Mouse (Mus musculus): ENCODE results near the gene Cnnm4. TPM values are rescaled to one million over a fixed set of nuclear protein-coding genes. Genes with fewer than 3 reads are reported as not detected.

Gene Cnnm4
- polyA plus RNA-seq, 1 experiment from 2014 or later: 16.2 TPM

DNA sequence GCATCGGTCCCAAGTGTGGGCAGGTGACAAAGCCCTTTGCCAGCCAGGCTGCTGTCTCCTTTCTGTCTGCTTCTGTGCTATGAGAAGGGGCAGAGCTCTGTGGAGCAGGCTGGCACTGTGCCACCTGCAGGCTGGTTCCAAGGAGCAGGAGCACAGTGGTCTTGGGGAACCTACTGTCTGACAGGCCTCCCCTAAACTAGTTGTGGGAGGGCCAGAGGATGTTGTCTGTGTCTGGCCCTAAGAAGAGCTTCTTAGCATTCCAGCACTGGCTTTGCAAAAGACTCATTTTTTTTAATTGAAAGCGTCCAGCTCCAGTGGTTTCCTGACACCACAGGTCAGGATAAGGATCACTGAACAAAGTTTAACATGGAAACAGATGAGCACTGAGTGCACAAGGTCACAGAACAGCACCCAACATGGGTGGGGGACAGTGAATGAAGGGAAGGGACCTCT lies 6.9 kb downstream of the Cnnm4 start:
- no peak for DNase-seq (ENCODE audit: low spot score)
- H3K27ac ChIP-seq (replicated peaks): no peak overlapping the region
- 69% methylated on average over 2 of the region's 2 CpGs for WGBS
- no peaks in the 10 kb centered on the region for H3K9me3 ChIP-seq
- no peaks in the 10 kb centered on the region for H3K27me3 ChIP-seq (replicated peaks; ENCODE audit: low read depth, poor library complexity, severe bottlenecking)
- peaks cover 52% of the 10 kb centered on the region for H3K4me1 ChIP-seq
- peaks cover 2% of the 10 kb centered on the region; the same call in 1 of the 2 replicates for H3K36me3 ChIP-seq (replicated peaks)
- H3K4me3 ChIP-seq: no peak overlapping the region

DNA sequence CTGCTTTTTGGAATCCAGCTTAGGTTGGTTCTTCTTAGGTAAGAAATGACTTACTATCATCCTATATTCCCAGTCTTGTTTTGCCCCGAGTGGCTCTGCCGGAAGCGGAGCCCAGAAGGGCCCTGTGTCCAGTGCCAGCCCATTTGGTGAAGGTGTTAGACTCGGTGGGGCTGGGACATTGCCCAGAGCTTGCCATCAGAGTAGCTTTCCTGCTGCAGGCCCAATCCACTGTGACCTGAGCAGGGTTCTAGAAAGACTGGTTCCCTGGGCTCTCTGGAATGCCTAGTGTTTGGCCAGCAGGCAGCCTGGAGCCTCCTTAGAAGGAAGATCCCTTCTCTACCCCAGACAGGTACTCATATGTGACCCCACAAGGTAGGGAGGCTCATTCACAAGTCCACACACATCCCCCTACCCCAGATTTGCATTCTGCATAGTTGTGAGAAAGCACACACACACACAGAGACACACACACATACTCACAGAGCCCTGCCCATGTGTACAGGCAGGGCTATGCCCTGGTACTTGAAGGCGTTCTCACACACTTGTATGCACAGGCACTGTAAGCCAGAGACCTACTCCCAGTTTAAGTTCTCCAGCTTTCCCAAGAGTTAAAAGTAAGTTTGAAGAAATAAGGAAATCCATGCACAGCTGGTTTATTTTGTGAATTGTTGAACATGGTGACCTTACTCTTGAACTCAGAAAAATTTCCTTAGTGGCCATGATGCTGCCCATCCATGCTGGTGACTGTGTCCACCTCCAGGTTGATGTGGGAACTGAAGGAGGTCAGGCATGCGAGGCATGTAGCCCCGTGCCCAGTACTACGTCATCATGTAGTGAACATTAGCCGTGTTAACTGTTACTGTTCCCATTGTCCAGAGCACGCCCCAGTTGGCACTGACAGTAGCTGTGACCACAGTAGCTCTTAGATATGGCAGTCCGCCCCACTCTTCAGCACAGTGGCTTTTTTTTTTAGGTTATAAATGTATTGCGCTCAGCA lies 8.8 kb downstream of the Cnnm4 start:
- H3K27ac ChIP-seq (replicated peaks): no peak overlapping the region
- H3K9me3 ChIP-seq: no peaks in the 10 kb centered on the region
- H3K36me3 ChIP-seq (replicated peaks): peaks cover 2% of the 10 kb centered on the region; the same call in 1 of the 2 replicates
- H3K4me3 ChIP-seq: no peak overlapping the region
- DNase-seq (ENCODE audit: low spot score): no peak
- H3K27me3 ChIP-seq (replicated peaks; ENCODE audit: low read depth, poor library complexity, severe bottlenecking): no peaks in the 10 kb centered on the region
- WGBS: 90% methylated on average over 12 of the region's 12 CpGs
- peaks cover 35% of the 10 kb centered on the region for H3K4me1 ChIP-seq

- no peaks in the 10 kb centered on the region for H3K9me3 ChIP-seq
- peaks cover 23% of the 10 kb centered on the region for H3K4me1 ChIP-seq
- H3K27me3 ChIP-seq (replicated peaks; ENCODE audit: low read depth, poor library complexity, severe bottlenecking): no peaks in the 10 kb centered on the region
- WGBS: 42% methylated on average over 4 of the region's 4 CpGs
- H3K4me3 ChIP-seq: no peak overlapping the region
- DNase-seq (ENCODE audit: low spot score): no peak
- no peaks in the 10 kb centered on the region for H3K36me3 ChIP-seq (replicated peaks)
- no peak overlapping the region for H3K27ac ChIP-seq (replicated peaks)
Observed at GRCm38 (mm10) chr1:36483825-36484224, 12.4 kb downstream of the Cnnm4 start.

DNA sequence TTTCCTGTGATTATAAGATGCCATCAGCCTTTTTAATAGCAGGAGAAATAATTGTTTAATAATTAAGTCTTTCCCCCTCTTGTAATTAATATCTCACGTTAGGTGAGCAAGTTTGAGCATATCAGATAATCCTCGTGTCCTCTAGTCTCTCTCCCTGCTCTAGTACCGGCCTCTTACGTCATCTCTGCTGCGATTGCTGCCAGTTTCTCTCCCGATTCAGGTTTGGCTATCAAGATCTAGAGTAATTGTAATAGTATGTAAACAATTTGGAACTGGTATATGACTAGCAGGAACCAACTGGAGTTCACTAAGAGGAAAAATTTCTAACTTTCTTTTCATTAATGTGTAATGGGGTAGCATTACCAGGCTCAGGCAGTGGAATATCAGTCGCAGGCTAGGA lies 13.7 kb downstream of the Cnnm4 start:
- Histone ChIP-seq H3K27ac (replicated peaks) (no peak overlapping the region), H3K4me1 (peaks cover 23% of the 10 kb centered on the region), H3K4me3 (no peak overlapping the region), H3K27me3 (replicated peaks; ENCODE audit: low read depth, poor library complexity, severe bottlenecking) (no peaks in the 10 kb centered on the region), H3K9me3 (no peaks in the 10 kb centered on the region), H3K36me3 (replicated peaks) (no peaks in the 10 kb centered on the region)
- 87% methylated on average over 7 of the region's 7 CpGs for WGBS
- DNase-seq (ENCODE audit: low spot score): no peak

DNA sequence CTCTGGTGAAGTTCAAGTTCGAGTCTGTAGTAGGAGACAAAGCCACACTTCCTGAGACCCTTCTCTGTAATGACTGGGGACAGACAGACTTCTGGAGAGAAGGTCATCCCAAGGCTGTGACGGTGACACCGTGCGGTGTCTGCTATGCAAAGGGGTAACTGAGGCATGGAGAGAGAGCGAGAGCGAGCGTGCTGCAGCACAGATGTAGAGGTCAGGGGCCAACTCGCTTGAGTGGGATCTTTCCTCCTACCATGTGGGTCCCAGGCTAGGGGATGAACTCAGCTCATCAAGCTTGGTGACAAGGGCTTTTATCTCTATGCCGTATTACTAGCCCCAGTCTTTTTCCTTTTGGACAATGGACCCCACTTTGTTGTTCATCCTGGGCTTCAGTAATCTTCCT lies 15.7 kb downstream of the Cnnm4 start:
- no peak for DNase-seq (ENCODE audit: low spot score)
- Histone ChIP-seq H3K27ac (replicated peaks) (no peak overlapping the region), H3K4me3 (no peak overlapping the region), H3K9me3 (no peaks in the 10 kb centered on the region), H3K4me1 (peaks cover 27% of the 10 kb centered on the region), H3K27me3 (replicated peaks; ENCODE audit: low read depth, poor library complexity, severe bottlenecking) (no peaks in the 10 kb centered on the region), H3K36me3 (replicated peaks) (no peaks in the 10 kb centered on the region)
- 86% methylated on average over 9 of the region's 9 CpGs for WGBS

GRCm38 (mm10) chr1:36489661-36490060 lies 18.2 kb downstream of the Cnnm4 start:
- H3K9me3 ChIP-seq: no peaks in the 10 kb centered on the region
- no peak for DNase-seq (ENCODE audit: low spot score)
- H3K27me3 ChIP-seq (replicated peaks; ENCODE audit: low read depth, poor library complexity, severe bottlenecking): no peaks in the 10 kb centered on the region
- H3K4me1 ChIP-seq: peaks cover 34% of the 10 kb centered on the region
- H3K36me3 ChIP-seq (replicated peaks): no peaks in the 10 kb centered on the region
- H3K4me3 ChIP-seq: no peak overlapping the region
- 78% methylated on average over 6 of the region's 6 CpGs for WGBS
- H3K27ac ChIP-seq (replicated peaks): no peak overlapping the region

DNA sequence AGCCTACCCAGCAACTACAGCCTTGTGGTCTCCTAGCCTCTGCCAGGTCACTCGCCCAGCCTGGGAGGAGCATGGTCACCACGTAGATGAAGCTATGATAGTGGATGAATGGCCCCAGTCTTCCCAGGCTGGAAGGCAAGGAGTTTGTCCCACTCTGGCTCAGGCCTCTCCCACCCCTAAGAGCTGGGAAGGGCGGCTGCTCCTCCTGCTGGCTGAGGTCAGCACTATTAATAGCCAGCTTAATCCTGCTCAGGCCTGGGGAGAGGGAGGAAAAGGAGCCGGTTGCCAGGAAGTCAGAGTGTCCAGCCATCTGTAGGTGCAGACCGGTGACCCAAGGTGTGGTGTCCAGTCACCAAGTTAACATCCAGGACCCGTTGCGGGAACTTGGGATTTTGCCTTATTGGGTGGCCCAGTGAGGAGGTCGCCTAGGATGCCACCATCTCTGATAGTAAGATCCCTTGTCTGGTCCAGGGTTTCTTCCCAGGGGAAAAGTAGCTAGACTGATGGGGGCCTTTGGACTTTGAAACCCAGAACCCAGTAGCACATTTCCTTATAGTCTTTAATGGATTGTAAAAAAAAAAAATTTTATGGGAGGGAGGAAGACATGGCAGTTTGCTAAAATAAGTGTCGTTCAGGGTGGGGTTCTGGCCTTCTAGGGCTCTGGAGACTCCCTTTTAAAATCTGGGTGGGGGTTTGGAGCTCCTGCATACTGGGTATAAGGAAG lies 21.2 kb downstream of the Cnnm4 start:
- Histone ChIP-seq H3K27ac (replicated peaks) (0 out of 2 replicates have a peak overlapping the region, but pooled peaks have one; percentile 57), H3K27me3 (replicated peaks; ENCODE audit: low read depth, poor library complexity, severe bottlenecking) (no peaks in the 10 kb centered on the region), H3K36me3 (replicated peaks) (no peaks in the 10 kb centered on the region), H3K9me3 (0 out of 2 replicates have a peak, but pooled peaks cover 3% of the 10 kb centered on the region), H3K4me1 (peaks cover 19% of the 10 kb centered on the region), H3K4me3 (no peak overlapping the region)
- WGBS: 43% methylated on average over 9 of the region's 9 CpGs
- DNase-seq (ENCODE audit: low spot score): peak; percentile 59

DNA sequence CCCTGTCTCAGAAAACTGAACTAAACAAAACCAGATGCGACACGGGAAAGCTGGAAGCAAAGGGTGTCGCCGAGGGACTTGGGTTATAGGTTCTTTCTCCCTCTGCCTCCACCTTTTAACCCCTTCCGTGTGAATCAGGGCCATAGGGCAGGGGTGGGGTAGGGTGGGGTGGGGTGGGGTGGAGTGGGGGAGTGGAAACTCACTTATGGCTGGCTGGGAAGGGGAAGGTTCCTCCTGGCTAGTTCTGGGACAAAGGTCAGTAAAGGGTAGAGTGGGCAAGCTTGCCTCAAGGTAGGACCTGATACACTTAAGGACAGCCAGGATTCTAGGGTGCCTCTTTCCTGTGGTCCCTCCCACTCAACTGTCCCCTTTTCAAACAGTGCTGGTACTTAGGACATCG lies 21.9 kb downstream of the Cnnm4 start:
- H3K27ac ChIP-seq (replicated peaks): no peak overlapping the region
- DNase-seq (ENCODE audit: low spot score): no peak
- H3K4me3 ChIP-seq: no peak overlapping the region
- no peaks in the 10 kb centered on the region for H3K27me3 ChIP-seq (replicated peaks; ENCODE audit: low read depth, poor library complexity, severe bottlenecking)
- peaks cover under 1% of the 10 kb centered on the region; the same call in 1 of the 2 replicates for H3K36me3 ChIP-seq (replicated peaks)
- peaks cover 19% of the 10 kb centered on the region for H3K4me1 ChIP-seq
- WGBS: 46% methylated on average over 6 of the region's 6 CpGs
- H3K9me3 ChIP-seq: 0 out of 2 replicates have a peak, but pooled peaks cover 3% of the 10 kb centered on the region

- Histone ChIP-seq H3K9me3 (0 out of 2 replicates have a peak, but pooled peaks cover 3% of the 10 kb centered on the region), H3K27ac (replicated peaks) (no peak overlapping the region), H3K36me3 (replicated peaks) (peaks cover 22% of the 10 kb centered on the region), H3K4me3 (no peak overlapping the region), H3K4me1 (peaks cover 18% of the 10 kb centered on the region), H3K27me3 (replicated peaks; ENCODE audit: low read depth, poor library complexity, severe bottlenecking) (no peaks in the 10 kb centered on the region)
- no peak for DNase-seq (ENCODE audit: low spot score)
- WGBS: 63% methylated on average over 2 of the region's 2 CpGs
Observed at GRCm38 (mm10) chr1:36496719-36497118, 25.3 kb downstream of the Cnnm4 start.

- no peak for DNase-seq (ENCODE audit: low spot score)
Observed at GRCm38 (mm10) chr1:36497312-36497711, 25.9 kb downstream of the Cnnm4 start.

DNA sequence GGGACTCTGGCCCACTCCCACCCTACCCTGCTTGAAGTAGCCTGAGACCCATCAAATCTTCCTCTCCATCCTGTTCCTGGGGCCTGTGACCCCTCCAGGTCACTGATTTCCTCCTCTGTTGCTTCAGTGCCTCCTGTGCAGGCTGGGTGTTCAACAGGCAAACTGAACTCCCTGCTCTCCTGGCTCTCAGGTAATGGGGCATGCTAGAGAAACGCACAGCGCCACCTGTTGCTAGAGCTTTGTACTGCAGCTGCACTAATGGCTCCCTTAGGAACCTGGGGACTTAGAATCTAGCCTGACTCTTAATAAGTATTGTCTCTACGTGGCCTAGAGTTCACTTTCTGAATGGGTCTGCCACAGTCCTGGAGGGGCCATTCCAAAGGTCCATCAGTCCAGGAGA lies 29.8 kb downstream of the Cnnm4 start:
- Histone ChIP-seq H3K4me1 (no peaks in the 10 kb centered on the region), H3K27ac (replicated peaks) (no peak overlapping the region), H3K4me3 (no peak overlapping the region), H3K9me3 (no peaks in the 10 kb centered on the region), H3K27me3 (replicated peaks; ENCODE audit: low read depth, poor library complexity, severe bottlenecking) (no peaks in the 10 kb centered on the region), H3K36me3 (replicated peaks) (peaks cover 32% of the 10 kb centered on the region)
- peak; percentile 79 for DNase-seq (ENCODE audit: low spot score)
- 9% methylated on average over 3 of the region's 3 CpGs for WGBS

More at GRCm38 (mm10) chr1:36497312-36497711, 25.9 kb downstream of the Cnnm4 start:
- Histone ChIP-seq H3K4me3 (no peak overlapping the region), H3K36me3 (replicated peaks) (peaks cover 22% of the 10 kb centered on the region), H3K27me3 (replicated peaks; ENCODE audit: low read depth, poor library complexity, severe bottlenecking) (no peaks in the 10 kb centered on the region), H3K9me3 (0 out of 2 replicates have a peak, but pooled peaks cover 3% of the 10 kb centered on the region), H3K27ac (replicated peaks) (no peak overlapping the region), H3K4me1 (peaks cover 12% of the 10 kb centered on the region)
- 78% methylated on average over 2 of the region's 2 CpGs for WGBS

DNA sequence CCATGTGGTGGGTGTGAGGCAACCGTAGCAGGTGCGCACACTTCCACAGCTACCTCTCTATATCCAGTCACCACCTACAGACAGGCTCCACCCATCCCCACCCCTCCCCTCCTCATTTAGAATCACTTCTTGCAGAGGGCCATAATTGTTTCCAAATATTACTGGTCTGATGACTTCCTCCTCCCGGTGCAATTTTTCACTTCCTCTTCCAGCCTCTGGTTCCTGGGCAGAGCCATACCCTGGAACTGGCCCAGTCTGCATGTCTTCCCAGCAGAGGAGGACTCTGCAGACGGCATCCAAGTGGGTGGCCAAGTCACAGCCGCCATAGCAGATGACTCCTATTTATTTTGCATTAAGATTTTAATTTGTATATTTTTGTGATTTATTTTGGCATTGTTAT lies 36.8 kb downstream of the Cnnm4 start:
- 82% methylated on average over 5 of the region's 5 CpGs for WGBS
- Histone ChIP-seq H3K27me3 (replicated peaks; ENCODE audit: low read depth, poor library complexity, severe bottlenecking) (no peaks in the 10 kb centered on the region), H3K4me3 (no peak overlapping the region), H3K9me3 (no peaks in the 10 kb centered on the region), H3K4me1 (peaks cover 6% of the 10 kb centered on the region), H3K27ac (replicated peaks) (no peak overlapping the region), H3K36me3 (replicated peaks) (peaks cover 27% of the 10 kb centered on the region)
- no peak for DNase-seq (ENCODE audit: low spot score)

All from embryonic facial prominence, embryonic 10.5 days (tissue).